Mouse (Mus musculus) forebrain, embryonic 15.5 days (tissue): Measurements from ENCODE around the gene Lin28a. TPM values are rescaled to one million over a fixed set of nuclear protein-coding genes. Genes with fewer than 3 reads are reported as not detected.
A peak's percentile ranks its signal among the peaks of the same experiment; 100 is the strongest.

Source experiments
- ATAC-seq: fragments of 200-750 bp; cut with Nextera tagmentation; replicated peaks from 2 replicates; pipeline ENCODE4 v1.8.0; 2017; ENCODE audit warnings: mild to moderate bottlenecking, moderate TSS enrichment, moderate library complexity
- H3K27ac ChIP-seq: fragments of 300-500 bp; sonication (generic); replicated peaks from 2 replicates; pipeline ENCODE4 v1.5.1; 2015; ENCODE audit warnings: mild to moderate bottlenecking, inconsistent platforms
- H3K27me3 ChIP-seq: fragments of 300-500 bp; sonication (generic); 2 replicates; pipeline ENCODE4 v1.6.1; 2015; ENCODE audit warnings: inconsistent platforms
- H3K36me3 ChIP-seq: fragments of 300-500 bp; sonication (generic); 2 replicates; pipeline ENCODE4 v1.6.1; 2015; ENCODE audit warnings: mild to moderate bottlenecking, inconsistent platforms
- H3K4me1 ChIP-seq: fragments of 300-500 bp; sonication (generic); 2 replicates; pipeline ENCODE4 v1.6.1; 2015; ENCODE audit warnings: inconsistent platforms
- H3K4me2 ChIP-seq: fragments of 300-500 bp; sonication (generic); replicated peaks from 2 replicates; pipeline ENCODE4 v1.6.1; 2015; ENCODE audit warnings: mild to moderate bottlenecking, inconsistent platforms
- H3K4me3 ChIP-seq: fragments of 300-500 bp; sonication (generic); 2 replicates; pipeline ENCODE4 v1.5.1; 2015; ENCODE audit warnings: mild to moderate bottlenecking, inconsistent platforms
- H3K9ac ChIP-seq: fragments of 300-500 bp; sonication (generic); replicated peaks from 2 replicates; pipeline ENCODE4 v1.6.1; 2015; ENCODE audit warnings: mild to moderate bottlenecking, inconsistent platforms
- H3K9me3 ChIP-seq: fragments of 300-500 bp; sonication (generic); 2 replicates; pipeline ENCODE4 v1.6.1; 2016; ENCODE audit warnings: inconsistent platforms
- WGBS: fragments of 180-500 bp; shearing (Covaris S2); methylation state at CpG from one replicate; pipeline ENCODE4 v1.1.7; 2015; ENCODE audit warnings: mixed read lengths; 5-methylcytosine and 5-hydroxymethylcytosine counted together
- polyA plus RNA-seq: library from polyadenylated mRNA; unstranded; fragments of >200 nt; fragmentation: Nextera tagmentation; extraction: Ambion mirVana; gene quantifications from 2 replicates; pipeline ENCODE4 v1.2.1, GENCODE M21; 2015

The Lin28a gene
- polyA plus RNA-seq, 1 experiment from 2014 or later = not detected

DNA sequence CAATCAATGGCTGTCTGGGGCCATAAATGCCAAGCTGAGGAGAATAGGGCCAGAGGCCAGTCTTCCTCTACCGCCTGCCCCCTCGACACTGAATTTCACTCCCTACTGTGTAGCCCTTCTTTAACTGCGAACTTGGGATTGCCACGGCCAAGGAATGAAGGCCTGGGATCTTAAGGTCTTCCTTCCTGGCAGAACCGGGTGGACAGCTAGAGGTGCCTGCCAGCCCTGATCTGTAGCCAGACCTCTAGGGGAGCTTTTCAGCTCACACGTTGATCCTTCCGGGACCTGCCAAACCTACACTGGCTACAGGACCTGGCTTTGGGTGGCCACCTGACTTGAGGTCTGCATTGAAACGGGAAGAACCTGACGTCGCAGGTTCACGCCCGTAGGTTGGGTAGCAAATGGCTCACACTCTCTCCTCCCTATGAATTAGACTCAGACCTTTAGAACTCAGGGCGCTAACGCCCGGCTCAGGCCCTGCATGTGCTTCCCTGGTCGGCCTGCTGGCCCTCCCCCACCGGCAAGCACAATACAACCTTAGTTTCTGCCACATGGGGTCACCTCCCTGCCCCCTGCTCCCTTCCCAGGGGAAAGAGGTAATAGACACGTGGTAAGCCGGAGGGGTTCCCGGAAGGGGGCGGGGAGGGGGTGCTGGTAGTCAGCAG lies 1.3 kb downstream of the Lin28a start:
- Histone ChIP-seq H3K27me3 (peaks cover 39% of the 10 kb centered on the region), H3K4me1 (peaks cover 31% of the 10 kb centered on the region), H3K9me3 (no peaks in the 10 kb centered on the region), H3K36me3 (no peaks in the 10 kb centered on the region), H3K27ac (no peak overlapping the region), H3K4me3 (peak overlapping the region; percentile 30), H3K4me2 (peak overlapping the region; percentile 48), H3K9ac (0 out of 2 replicates have a peak overlapping the region, but pooled peaks have one; percentile 0)
- no peak for ATAC-seq
- WGBS = 5% methylated on average over 21 of the region's 21 CpGs

DNA sequence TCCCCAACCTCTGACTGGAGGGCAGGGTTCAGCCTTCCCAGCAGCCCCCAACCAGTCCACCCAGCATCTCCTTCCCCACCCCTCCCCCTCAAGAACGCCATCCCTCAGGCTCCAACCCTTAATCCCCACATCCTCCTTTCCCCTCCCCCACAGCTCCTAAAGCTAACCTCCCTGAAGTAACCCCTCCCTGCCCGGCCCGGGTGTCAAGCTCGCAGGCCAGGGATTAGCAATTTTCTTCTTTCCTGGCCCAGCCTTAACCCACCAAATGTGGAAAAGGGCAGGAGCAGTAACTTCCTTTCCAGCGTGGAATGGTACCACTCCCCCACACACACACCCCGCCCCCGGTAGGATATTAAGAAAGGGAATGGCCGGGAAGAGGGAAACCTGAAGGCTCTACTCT lies 1.9 kb downstream of the Lin28a start:
- ATAC-seq = no peak
- Histone ChIP-seq H3K4me2 (no peak overlapping the region), H3K36me3 (no peaks in the 10 kb centered on the region), H3K4me3 (no peak overlapping the region), H3K9me3 (no peaks in the 10 kb centered on the region), H3K27me3 (peaks cover 41% of the 10 kb centered on the region), H3K27ac (no peak overlapping the region), H3K9ac (no peak overlapping the region), H3K4me1 (peaks cover 31% of the 10 kb centered on the region)
- 5% methylated on average over 8 of the region's 8 CpGs for WGBS

DNA sequence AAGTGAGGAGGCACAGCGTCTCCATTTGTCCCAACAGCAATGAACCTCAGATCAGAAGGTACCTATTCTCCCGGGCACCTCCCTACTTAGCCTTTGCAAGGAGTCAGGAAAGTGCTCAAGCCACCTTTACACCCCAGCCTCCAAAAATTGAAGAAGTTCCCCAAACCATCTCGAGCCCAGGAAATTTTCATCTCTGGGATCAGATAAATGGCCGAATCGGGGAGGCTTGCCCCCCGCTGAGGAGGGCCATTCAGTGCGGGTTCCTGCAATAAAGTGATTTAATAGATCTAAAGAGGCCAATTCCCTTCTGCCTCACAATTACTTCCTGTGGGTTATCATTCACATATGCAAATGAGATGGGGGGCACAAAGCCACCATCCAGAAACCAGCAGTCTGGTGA lies 2.4 kb downstream of the Lin28a start:
- H3K4me2 ChIP-seq = no peak overlapping the region
- 2% methylated on average over 7 of the region's 7 CpGs for WGBS
- peaks cover 41% of the 10 kb centered on the region for H3K27me3 ChIP-seq
- no peak for ATAC-seq
- no peak overlapping the region for H3K4me3 ChIP-seq
- H3K27ac ChIP-seq = no peak overlapping the region
- no peak overlapping the region for H3K9ac ChIP-seq
- H3K36me3 ChIP-seq = no peaks in the 10 kb centered on the region
- no peaks in the 10 kb centered on the region for H3K9me3 ChIP-seq
- peaks cover 33% of the 10 kb centered on the region for H3K4me1 ChIP-seq

DNA sequence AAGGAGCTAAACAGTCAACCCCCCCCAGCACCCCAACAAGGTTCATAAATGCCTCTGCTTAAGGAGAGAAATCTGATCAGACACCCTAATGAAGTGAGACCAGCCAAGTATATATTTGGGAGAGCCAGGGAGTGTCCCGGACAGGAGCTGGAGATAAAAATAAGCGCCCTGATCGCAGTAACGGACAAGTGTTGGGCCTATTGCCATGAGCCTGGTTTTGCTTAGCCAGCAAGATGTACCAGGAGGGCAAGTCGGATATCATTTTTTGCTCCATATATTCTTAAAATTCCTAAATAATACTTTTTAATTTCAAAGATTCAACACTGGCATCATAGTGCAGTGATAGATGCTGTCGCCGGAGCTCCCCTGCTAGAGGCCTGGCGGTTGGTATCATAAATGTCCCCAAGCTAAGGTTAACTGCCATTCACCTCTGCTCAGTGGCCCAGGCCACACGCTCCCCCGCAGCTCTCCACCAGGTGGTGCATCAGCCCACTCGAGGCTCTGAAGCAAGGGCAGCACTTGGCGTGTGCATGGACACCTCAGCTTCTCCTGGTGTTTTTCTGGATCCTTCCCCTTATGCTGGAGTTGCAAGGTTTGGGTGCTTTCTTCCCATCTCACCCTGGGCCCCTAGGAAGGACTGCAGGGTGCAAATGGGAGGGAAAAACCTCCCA lies 5.6 kb downstream of the Lin28a start:
- no peak for ATAC-seq
- no peaks in the 10 kb centered on the region for H3K36me3 ChIP-seq
- no peak overlapping the region for H3K4me3 ChIP-seq
- H3K4me1 ChIP-seq = peaks cover 13% of the 10 kb centered on the region
- no peaks in the 10 kb centered on the region for H3K9me3 ChIP-seq
- H3K27ac ChIP-seq = no peak overlapping the region
- 41% methylated on average over 12 of the region's 12 CpGs for WGBS
- H3K4me2 ChIP-seq = no peak overlapping the region
- no peak overlapping the region for H3K9ac ChIP-seq
- peaks cover 21% of the 10 kb centered on the region for H3K27me3 ChIP-seq

DNA sequence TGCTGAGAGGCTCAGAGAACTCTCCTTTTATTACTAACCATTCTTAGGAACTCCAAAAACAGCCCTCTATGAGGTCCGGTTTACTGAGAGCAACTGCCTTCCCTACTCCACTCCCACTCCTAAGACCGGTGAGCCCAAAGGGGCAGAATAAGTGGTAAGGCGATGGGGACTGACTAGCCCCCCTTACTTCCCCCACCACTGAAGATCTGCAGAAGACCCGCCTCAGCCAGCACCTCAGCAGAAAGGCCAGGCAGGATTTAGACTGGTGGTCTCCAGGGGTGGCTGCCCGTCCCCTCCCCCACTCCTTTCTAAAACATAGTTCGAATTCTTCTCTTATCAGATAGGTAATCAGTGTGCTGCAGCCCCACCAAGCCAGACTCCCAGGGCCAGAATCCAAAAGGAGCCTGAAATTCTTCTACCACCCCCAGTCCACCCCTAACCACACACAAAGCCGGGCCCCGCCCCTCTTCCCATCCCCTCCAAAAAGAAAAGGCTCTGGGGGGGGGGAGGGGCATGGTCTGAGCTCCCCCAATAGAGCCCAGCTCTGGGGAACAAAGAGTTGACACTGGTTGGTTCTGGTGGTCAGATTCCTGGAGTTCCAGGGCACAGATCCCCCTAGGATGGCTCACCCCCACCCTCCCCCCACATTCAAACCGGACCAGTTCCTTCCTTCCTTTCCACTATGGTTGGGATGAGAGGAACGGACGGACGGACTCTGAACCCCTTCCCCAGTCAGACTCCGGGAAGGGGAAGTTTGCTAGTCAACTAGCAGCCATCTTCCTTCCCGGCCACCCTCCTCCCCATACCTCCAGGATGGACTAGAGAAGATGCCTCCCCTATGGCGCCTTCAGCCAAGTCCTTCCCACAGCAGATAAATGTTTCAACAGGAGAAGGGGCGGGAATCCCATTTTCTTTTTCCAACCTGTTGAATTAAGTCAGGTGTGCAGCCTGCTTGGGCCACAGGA lies 6.9 kb downstream of the Lin28a start:
- Histone ChIP-seq H3K4me2 (no peak overlapping the region), H3K9me3 (no peaks in the 10 kb centered on the region), H3K27ac (no peak overlapping the region), H3K36me3 (no peaks in the 10 kb centered on the region), H3K4me3 (no peak overlapping the region), H3K4me1 (0 out of 2 replicates have a peak, but pooled peaks cover 2% of the 10 kb centered on the region), H3K9ac (no peak overlapping the region), H3K27me3 (peaks cover 9% of the 10 kb centered on the region; the same call in 1 of the 2 replicates)
- no peak for ATAC-seq
- 6% methylated on average over 16 of the region's 16 CpGs for WGBS

DNA sequence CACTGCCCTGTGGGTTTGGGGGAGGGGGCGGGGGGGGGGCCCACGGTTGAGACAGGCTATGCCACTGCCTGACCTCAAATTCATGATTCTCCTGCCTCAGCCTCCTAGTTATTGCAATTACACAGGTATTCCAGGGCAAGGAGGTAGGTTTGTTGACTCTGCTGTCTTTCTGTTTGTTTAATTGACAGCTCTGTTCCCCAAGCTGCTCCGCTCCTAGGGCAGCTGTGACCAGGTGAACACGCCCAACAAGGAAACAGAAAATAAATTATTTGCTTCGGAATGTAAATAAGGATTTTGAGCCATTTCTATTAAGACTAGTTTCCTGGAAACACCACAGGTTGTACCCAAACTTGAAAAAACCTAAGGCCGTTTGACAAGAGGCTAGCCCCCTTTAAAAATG lies 8.9 kb downstream of the Lin28a start:
- no peaks in the 10 kb centered on the region for H3K36me3 ChIP-seq
- 55% methylated on average over 6 of the region's 6 CpGs for WGBS

DNA sequence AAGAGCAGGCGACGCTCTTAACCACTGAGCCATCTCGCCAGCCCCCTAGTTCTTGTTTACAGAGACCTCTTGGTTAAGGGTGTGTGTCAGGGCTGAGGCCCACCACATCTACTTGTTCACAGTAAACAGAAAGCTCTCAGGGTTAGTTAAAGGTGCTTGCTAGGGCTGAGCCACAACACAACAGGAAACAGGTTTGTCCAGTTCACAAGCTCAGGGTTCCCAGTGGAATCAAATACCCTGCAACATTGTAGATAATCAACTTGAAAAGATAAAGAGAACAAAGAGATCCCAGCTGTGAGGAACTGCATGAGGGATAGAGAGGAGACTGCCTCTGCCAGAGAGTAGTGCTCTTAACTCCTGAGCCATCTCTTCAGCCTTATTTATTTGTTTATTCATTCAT lies 11.8 kb downstream of the Lin28a start:
- no peak overlapping the region for H3K9ac ChIP-seq
- ATAC-seq = no peak
- H3K4me3 ChIP-seq = no peak overlapping the region
- 93% methylated on average over 3 of the region's 3 CpGs for WGBS
- no peak overlapping the region for H3K4me2 ChIP-seq
- H3K27ac ChIP-seq = no peak overlapping the region
- H3K9me3 ChIP-seq = no peaks in the 10 kb centered on the region
- 0 out of 2 replicates have a peak, but pooled peaks cover 2% of the 10 kb centered on the region for H3K4me1 ChIP-seq
- H3K36me3 ChIP-seq = no peaks in the 10 kb centered on the region
- no peaks in the 10 kb centered on the region for H3K27me3 ChIP-seq

More for the DNA sequence above, 8.9 kb downstream of the Lin28a start:
- H3K4me2 ChIP-seq = no peak overlapping the region
- H3K4me3 ChIP-seq = no peak overlapping the region
- no peak overlapping the region for H3K27ac ChIP-seq
- no peaks in the 10 kb centered on the region for H3K9me3 ChIP-seq
- 0 out of 2 replicates have a peak, but pooled peaks cover 2% of the 10 kb centered on the region for H3K4me1 ChIP-seq
- no peak for ATAC-seq
- H3K9ac ChIP-seq = no peak overlapping the region
- H3K27me3 ChIP-seq = peaks cover 2% of the 10 kb centered on the region; the same call in 1 of the 2 replicates

DNA sequence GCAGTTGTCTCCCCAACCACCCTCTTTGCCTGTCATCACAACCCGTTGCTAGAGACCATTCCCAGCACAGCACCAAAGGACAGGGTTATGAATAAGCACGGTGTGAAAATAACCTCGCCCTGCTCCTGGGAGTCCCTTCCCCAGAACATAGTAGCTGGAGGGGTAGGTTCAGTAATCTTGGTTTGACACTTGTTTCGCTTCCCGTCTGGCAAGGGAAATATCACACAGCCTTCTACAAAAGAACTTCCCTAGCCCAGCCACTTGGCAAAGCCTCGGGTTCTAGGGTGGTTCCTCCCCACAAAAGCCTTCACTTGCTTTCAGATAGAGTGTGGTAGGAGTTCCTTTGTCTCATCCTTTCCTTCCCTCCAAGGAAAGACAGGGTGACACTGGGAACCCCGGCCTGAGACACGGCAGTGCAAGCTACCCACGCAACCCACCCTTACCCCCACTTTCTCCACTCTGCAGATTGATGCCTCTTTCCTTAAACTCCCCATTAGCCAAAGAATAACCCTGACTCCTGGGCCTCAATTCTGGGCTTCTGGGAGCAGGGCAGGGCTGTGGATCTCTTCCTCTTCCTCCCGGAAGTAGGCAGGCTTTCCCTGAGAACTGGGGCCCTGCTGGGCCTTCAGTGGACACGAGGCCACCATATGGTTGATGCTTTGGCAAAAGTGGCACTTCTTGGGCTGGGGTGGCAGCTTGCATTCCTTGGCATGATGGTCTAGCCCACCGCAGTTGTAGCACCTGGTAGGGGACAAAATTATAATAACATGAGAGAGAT lies 12.9 kb downstream of the Lin28a start:
- H3K4me1 ChIP-seq = 0 out of 2 replicates have a peak, but pooled peaks cover 5% of the 10 kb centered on the region
- ATAC-seq = no peak
- H3K9me3 ChIP-seq = no peaks in the 10 kb centered on the region
- H3K27ac ChIP-seq = no peak overlapping the region
- H3K4me3 ChIP-seq = no peak overlapping the region
- no peaks in the 10 kb centered on the region for H3K36me3 ChIP-seq
- H3K9ac ChIP-seq = no peak overlapping the region
- no peak overlapping the region for H3K4me2 ChIP-seq
- WGBS = 57% methylated on average over 12 of the region's 12 CpGs
- H3K27me3 ChIP-seq = no peaks in the 10 kb centered on the region

DNA sequence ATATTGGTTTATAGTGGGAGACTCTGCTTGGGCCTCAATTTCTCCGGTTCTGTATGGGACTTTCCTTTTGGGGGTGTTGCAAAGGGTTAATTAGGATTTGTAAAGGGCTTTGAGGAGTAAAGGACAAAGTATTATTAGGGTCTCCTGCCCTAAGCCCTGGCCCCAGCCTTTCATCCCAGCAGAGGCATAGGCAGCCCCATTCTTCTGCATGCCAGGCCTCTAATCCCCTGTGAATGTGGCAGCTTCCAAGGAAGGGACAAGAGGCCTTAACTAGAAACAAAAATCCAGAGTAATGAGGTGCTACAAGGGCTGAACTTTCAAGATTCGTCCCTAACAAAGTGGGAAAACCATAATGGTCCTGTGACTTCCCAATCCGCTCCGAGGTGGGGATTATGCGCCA lies 15.7 kb downstream of the Lin28a start:
- Histone ChIP-seq H3K4me3 (no peak overlapping the region), H3K27me3 (no peaks in the 10 kb centered on the region), H3K36me3 (no peaks in the 10 kb centered on the region), H3K27ac (no peak overlapping the region), H3K9ac (no peak overlapping the region), H3K4me2 (no peak overlapping the region), H3K9me3 (no peaks in the 10 kb centered on the region), H3K4me1 (peaks cover 21% of the 10 kb centered on the region)
- 7% methylated on average over 5 of the region's 5 CpGs for WGBS
- no peak for ATAC-seq

DNA sequence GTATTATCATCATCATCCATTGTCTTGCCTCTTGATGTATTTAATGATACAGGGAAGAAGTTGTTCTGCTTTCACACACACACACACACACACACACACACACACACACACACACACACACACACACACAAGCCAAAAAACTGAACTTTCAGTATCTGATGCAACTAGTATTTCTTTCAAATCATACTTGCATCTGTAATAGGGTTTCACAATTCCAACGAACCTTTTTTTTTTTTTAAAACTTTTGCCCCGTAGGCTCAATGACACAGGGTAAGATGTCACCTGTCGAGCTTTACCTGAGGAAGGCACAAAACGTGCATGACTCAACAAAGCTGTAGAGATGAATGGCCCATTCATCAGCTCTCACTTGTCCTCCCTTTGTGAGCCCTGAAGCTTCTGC lies 16.4 kb downstream of the Lin28a start:
- Histone ChIP-seq H3K4me1 (peaks cover 21% of the 10 kb centered on the region), H3K4me3 (no peak overlapping the region)
- WGBS = 7% methylated on average over 4 of the region's 4 CpGs

DNA sequence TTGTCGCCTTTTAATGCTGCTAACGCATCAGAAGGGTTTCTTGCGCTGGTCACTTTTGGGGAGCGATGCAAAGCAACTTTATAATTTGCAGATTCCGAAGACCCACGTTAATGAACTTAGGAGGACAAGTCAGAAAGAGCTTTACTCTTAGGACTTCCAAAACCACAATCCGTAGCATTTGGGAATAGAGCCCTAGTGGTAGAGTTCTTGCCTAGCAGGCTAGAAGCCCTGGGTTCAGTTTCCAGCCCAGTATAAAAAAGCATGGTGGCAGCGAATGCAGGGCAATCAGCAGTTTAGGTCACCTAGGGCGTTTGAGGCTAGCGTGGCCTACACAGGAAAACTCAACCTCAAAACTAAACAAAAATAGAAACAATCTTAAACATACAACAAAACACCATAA lies 16.9 kb downstream of the Lin28a start:
- Histone ChIP-seq H3K4me1 (peaks cover 21% of the 10 kb centered on the region), H3K4me2 (no peak overlapping the region)

More for the DNA sequence above, 16.4 kb downstream of the Lin28a start:
- no peak overlapping the region for H3K4me2 ChIP-seq
- H3K9me3 ChIP-seq = no peaks in the 10 kb centered on the region
- H3K27me3 ChIP-seq = no peaks in the 10 kb centered on the region
- H3K9ac ChIP-seq = no peak overlapping the region
- no peaks in the 10 kb centered on the region for H3K36me3 ChIP-seq
- no peak overlapping the region for H3K27ac ChIP-seq
- no peak for ATAC-seq

More for the DNA sequence above, 16.9 kb downstream of the Lin28a start:
- 51% methylated on average over 10 of the region's 10 CpGs for WGBS
- no peaks in the 10 kb centered on the region; the same call in 1 of the 2 replicates for H3K36me3 ChIP-seq
- H3K4me3 ChIP-seq = no peak overlapping the region
- no peaks in the 10 kb centered on the region for H3K9me3 ChIP-seq
- no peak overlapping the region for H3K9ac ChIP-seq
- H3K27me3 ChIP-seq = no peaks in the 10 kb centered on the region
- no peak for ATAC-seq
- no peak overlapping the region for H3K27ac ChIP-seq
